Mouse (Mus musculus) forebrain, embryonic 16.5 days (tissue): ENCODE measurements at regions not wholly inside any gene's neighbourhood (a gene's known extent, or its start where the extent isn't known, plus 50 kb on each side); places are given as distances from the start of the nearest gene placed in this dataset.
A peak's percentile ranks its signal among the peaks of the same experiment; 100 is the strongest.

ENCODE experiments used
- ATAC-seq: fragments of 200-750 bp; cut with Nextera tagmentation; 2 replicates; pipeline ENCODE4 v1.8.0; 2017; ENCODE audit warnings: mild to moderate bottlenecking, moderate library complexity
- H3K27ac ChIP-seq: fragments of 300-500 bp; sonication (generic); 2 replicates; pipeline ENCODE4 v1.5.1; 2014; ENCODE audit warnings: low read length, control low read depth
- H3K27me3 ChIP-seq: fragments of 300-500 bp; sonication (generic); replicated peaks from 2 replicates; pipeline ENCODE4 v1.6.1; 2014; ENCODE audit warnings: low read length; ENCODE audit not compliant: control insufficient read depth, insufficient read depth
- H3K36me3 ChIP-seq: fragments of 300-500 bp; sonication (generic); 2 replicates; pipeline ENCODE4 v1.6.1; 2014; ENCODE audit not compliant: control insufficient read depth, insufficient read depth
- H3K4me1 ChIP-seq: fragments of 300-500 bp; sonication (generic); replicated peaks from 2 replicates; pipeline ENCODE4 v1.6.1; 2014; ENCODE audit warnings: low read length; ENCODE audit not compliant: control insufficient read depth, insufficient read depth
- H3K4me2 ChIP-seq: fragments of 300-500 bp; sonication (generic); 2 replicates; pipeline ENCODE4 v1.6.1; 2014; ENCODE audit warnings: mild to moderate bottlenecking, low read length, control low read depth
- H3K4me3 ChIP-seq: fragments of 300-500 bp; sonication (generic); replicated peaks from 2 replicates; pipeline ENCODE4 v1.5.1; 2014; ENCODE audit warnings: mild to moderate bottlenecking, low read length, control low read depth
- H3K9ac ChIP-seq: fragments of 300-500 bp; sonication (generic); replicated peaks from 2 replicates; pipeline ENCODE4 v1.6.1; 2014; ENCODE audit warnings: low read depth, low read length, control low read depth
- H3K9me3 ChIP-seq: fragments of 300-500 bp; sonication (generic); 2 replicates; pipeline ENCODE4 v1.6.1; 2016; ENCODE audit warnings: low read length; ENCODE audit not compliant: control insufficient read depth
- WGBS: fragments of 180-500 bp; shearing (Covaris S2); extraction: QIAGEN DNeasy Blood & Tissue Kit; methylation state at CpG from one replicate; pipeline ENCODE4 v1.1.7; 2014; 5-methylcytosine and 5-hydroxymethylcytosine counted together

- ATAC-seq: no peak
- Histone ChIP-seq H3K27me3 (no peaks in the 10 kb centered on the region), H3K4me3 (no peak overlapping the region), H3K9ac (no peak overlapping the region), H3K36me3 (no peaks in the 10 kb centered on the region), H3K9me3 (0 out of 2 replicates have a peak, but pooled peaks cover 3% of the 10 kb centered on the region), H3K27ac (no peak overlapping the region), H3K4me2 (no peak overlapping the region), H3K4me1 (0 out of 2 replicates have a peak, but pooled peaks cover 4% of the 10 kb centered on the region)
- 85% methylated on average over 7 of the region's 7 CpGs for WGBS
Observed at GRCm38 (mm10) chr6:31129987-31130386, 171.1 kb upstream of the Klf14 start.

GRCm38 (mm10) chr6:31130522-31130921 is 171.6 kb upstream of the Klf14 start:
- H3K4me3 ChIP-seq: no peak overlapping the region
- 0 out of 2 replicates have a peak, but pooled peaks cover 4% of the 10 kb centered on the region for H3K4me1 ChIP-seq
- 95% methylated on average over 1 of the region's 1 CpGs for WGBS
- no peaks in the 10 kb centered on the region for H3K36me3 ChIP-seq
- H3K27me3 ChIP-seq: no peaks in the 10 kb centered on the region
- no peak overlapping the region for H3K9ac ChIP-seq
- no peak overlapping the region for H3K4me2 ChIP-seq
- ATAC-seq: no peak
- 0 out of 2 replicates have a peak, but pooled peaks cover 3% of the 10 kb centered on the region for H3K9me3 ChIP-seq
- H3K27ac ChIP-seq: no peak overlapping the region

- WGBS: 68% methylated on average over 9 of the region's 9 CpGs
Observed at GRCm38 (mm10) chr6:31131716-31132115, 172.8 kb upstream of the Klf14 start.

GRCm38 (mm10) chr6:31132396-31133190 is 173.7 kb upstream of the Klf14 start:
- Histone ChIP-seq H3K4me2 (no peak overlapping the region), H3K9me3 (0 out of 2 replicates have a peak, but pooled peaks cover 3% of the 10 kb centered on the region), H3K9ac (no peak overlapping the region), H3K27me3 (no peaks in the 10 kb centered on the region), H3K27ac (no peak overlapping the region), H3K4me3 (no peak overlapping the region), H3K4me1 (0 out of 2 replicates have a peak, but pooled peaks cover 4% of the 10 kb centered on the region), H3K36me3 (no peaks in the 10 kb centered on the region)
- ATAC-seq: no peak
- WGBS: 63% methylated on average over 8 of the region's 8 CpGs

More at GRCm38 (mm10) chr6:31131716-31132115, 172.8 kb upstream of the Klf14 start:
- ATAC-seq: no peak
- Histone ChIP-seq H3K9ac (no peak overlapping the region), H3K27ac (no peak overlapping the region), H3K27me3 (no peaks in the 10 kb centered on the region), H3K4me3 (no peak overlapping the region), H3K36me3 (no peaks in the 10 kb centered on the region), H3K4me1 (0 out of 2 replicates have a peak, but pooled peaks cover 4% of the 10 kb centered on the region), H3K4me2 (no peak overlapping the region), H3K9me3 (0 out of 2 replicates have a peak, but pooled peaks cover 3% of the 10 kb centered on the region)

- 0 out of 2 replicates have a peak, but pooled peaks cover 3% of the 10 kb centered on the region for H3K9me3 ChIP-seq
- no peaks in the 10 kb centered on the region for H3K27me3 ChIP-seq
- H3K27ac ChIP-seq: no peak overlapping the region
- H3K36me3 ChIP-seq: no peaks in the 10 kb centered on the region
- WGBS: 80% methylated on average over 11 of the region's 11 CpGs
- 0 out of 2 replicates have a peak, but pooled peaks cover 4% of the 10 kb centered on the region for H3K4me1 ChIP-seq
- 0 out of 2 replicates have a peak, but pooled peaks have one; percentile 62 for ATAC-seq
- H3K4me3 ChIP-seq: no peak overlapping the region
- no peak overlapping the region for H3K4me2 ChIP-seq
- no peak overlapping the region for H3K9ac ChIP-seq
Observed at GRCm38 (mm10) chr6:31133896-31134735, 175.2 kb upstream of the Klf14 start.

GRCm38 (mm10) chr6:31134736-31135077 is 175.8 kb upstream of the Klf14 start:
- no peak overlapping the region for H3K27ac ChIP-seq
- whole genome bisulfite sequencing: 85% methylated on average over 8 of the region's 8 CpGs

GRCm38 (mm10) chr6:31135580-31135979 is 176.7 kb upstream of the Klf14 start:
- Histone ChIP-seq H3K9me3 (0 out of 2 replicates have a peak, but pooled peaks cover 3% of the 10 kb centered on the region), H3K4me2 (no peak overlapping the region), H3K4me3 (no peak overlapping the region), H3K4me1 (0 out of 2 replicates have a peak, but pooled peaks cover 4% of the 10 kb centered on the region), H3K36me3 (no peaks in the 10 kb centered on the region), H3K9ac (no peak overlapping the region), H3K27ac (no peak overlapping the region), H3K27me3 (no peaks in the 10 kb centered on the region)
- ATAC-seq: no peak
- 81% methylated on average over 6 of the region's 6 CpGs for WGBS

More at GRCm38 (mm10) chr6:31134736-31135077, 175.8 kb upstream of the Klf14 start:
- Histone ChIP-seq H3K4me3 (no peak overlapping the region), H3K9me3 (0 out of 2 replicates have a peak, but pooled peaks cover 3% of the 10 kb centered on the region), H3K36me3 (no peaks in the 10 kb centered on the region), H3K9ac (no peak overlapping the region), H3K4me2 (no peak overlapping the region), H3K4me1 (0 out of 2 replicates have a peak, but pooled peaks cover 4% of the 10 kb centered on the region), H3K27me3 (no peaks in the 10 kb centered on the region)
- no peak for ATAC-seq

GRCm38 (mm10) chr6:31136895-31137294 is 178.0 kb upstream of the Klf14 start:
- H3K9ac ChIP-seq: no peak overlapping the region
- 0 out of 2 replicates have a peak, but pooled peaks cover 4% of the 10 kb centered on the region for H3K4me1 ChIP-seq
- H3K27ac ChIP-seq: no peak overlapping the region
- no peak overlapping the region for H3K4me2 ChIP-seq
- H3K4me3 ChIP-seq: no peak overlapping the region
- 57% methylated on average over 4 of the region's 4 CpGs for WGBS
- 0 out of 2 replicates have a peak, but pooled peaks cover 3% of the 10 kb centered on the region for H3K9me3 ChIP-seq
- no peaks in the 10 kb centered on the region for H3K27me3 ChIP-seq
- ATAC-seq: no peak
- no peaks in the 10 kb centered on the region for H3K36me3 ChIP-seq

- Histone ChIP-seq H3K27ac (no peak overlapping the region), H3K4me3 (no peak overlapping the region), H3K9ac (no peak overlapping the region), H3K4me2 (no peak overlapping the region), H3K36me3 (no peaks in the 10 kb centered on the region), H3K9me3 (0 out of 2 replicates have a peak, but pooled peaks cover 3% of the 10 kb centered on the region), H3K27me3 (no peaks in the 10 kb centered on the region), H3K4me1 (0 out of 2 replicates have a peak, but pooled peaks cover 4% of the 10 kb centered on the region)
- 88% methylated on average over 8 of the region's 8 CpGs for WGBS
- ATAC-seq: no peak
Observed at GRCm38 (mm10) chr6:31137351-31137750, 178.5 kb upstream of the Klf14 start.
